Comparison of ENCODE assay signal across 8 mouse cellular contexts in the genomic region with DNA sequence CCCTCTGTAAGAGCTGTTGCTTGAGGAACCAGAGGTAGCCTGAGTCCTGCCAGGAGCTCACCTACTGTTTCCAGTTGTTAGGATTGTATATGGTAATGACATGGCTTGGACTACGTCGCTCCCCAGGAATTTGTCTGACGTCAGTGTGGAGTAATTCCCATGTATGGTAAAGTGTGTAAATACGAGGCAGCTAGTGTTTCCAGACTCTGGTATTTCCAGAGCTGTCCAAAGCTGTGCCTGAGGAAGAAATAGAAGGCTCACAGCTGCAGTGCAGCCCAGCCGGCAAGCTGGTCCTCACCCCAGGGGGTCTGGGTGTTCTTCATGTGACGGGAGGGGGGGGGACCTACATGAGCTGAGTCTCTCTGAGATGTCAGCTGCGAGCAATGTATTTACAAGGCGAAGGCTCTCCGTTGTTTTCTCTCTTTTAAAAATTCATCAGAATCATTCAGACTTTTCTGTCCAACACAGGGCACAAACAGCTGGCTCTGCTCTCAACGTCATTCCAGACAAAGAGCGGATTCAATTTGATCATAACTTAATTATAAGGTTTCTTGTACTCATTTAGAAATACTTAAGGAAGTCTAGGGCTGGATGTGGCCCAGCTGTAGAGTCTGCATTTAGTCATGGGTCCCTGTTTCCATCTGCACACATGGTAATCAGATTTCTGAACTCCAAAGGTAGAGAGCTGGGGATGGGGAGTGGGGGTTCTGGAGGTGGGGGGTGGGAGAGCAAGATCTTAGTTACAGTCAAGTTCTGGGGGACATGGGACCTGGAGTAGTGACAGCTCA. TPM values are rescaled to one million over a fixed set of nuclear protein-coding genes. Genes with fewer than 3 reads are reported as not detected.
DNase-seq lines count a peak whose midpoint lies in the region; ATAC-seq lines count a peak whose summit lies in the region.

No protein-coding gene starts in this region.

- peak; percentile 59 for ATAC-seq in forebrain, embryonic 15.5 days (replicated peaks)
- ATAC-seq in limb, embryonic 12.5 days (ENCODE audit: insufficient number of reproducible peaks, insufficient read depth, low FRiP score, low TSS enrichment, low read depth) = peak; percentile 90

- no peak overlapping the region for H3K4me2 ChIP-seq in forebrain, embryonic 15.5 days (replicated peaks)
- H3K4me2 ChIP-seq in limb, embryonic 12.5 days = peak overlapping the region; percentile 34

- intact Hi-C loops in left cerebral cortex, postnatal 4 days (cut with DNase I) = no loop called here
- intact Hi-C loops in left cerebral cortex, postnatal 36 days (cut with DNase I) = no loop called here

- DNase-seq in left cerebral cortex, postnatal 4 days = peak; percentile 19
- no peak for DNase-seq in left cerebral cortex, postnatal 36 days (ENCODE audit: low spot score in 2 of 2)
- DNase-seq in retina, embryonic 14.5 days (ENCODE audit: low spot score) = peak; percentile 40
- DNase-seq in frontal cortex, postnatal 14 days (ENCODE audit: low spot score in 2 of 2) = no peak
- DNase-seq in right cerebral cortex, adult 2 months (ENCODE audit: low spot score in 2 of 2) = no peak
- DNase-seq in T-cell, adult 2 months (ENCODE audit: low spot score) = no peak

- peak overlapping the region; percentile 53 for H3K27ac ChIP-seq in forebrain, embryonic 15.5 days (replicated peaks)
- H3K27ac ChIP-seq in limb, embryonic 12.5 days = peak overlapping the region; percentile 93

- H3K36me3 ChIP-seq in forebrain, embryonic 15.5 days = no peaks in the 10 kb centered on the region
- no peaks in the 10 kb centered on the region for H3K36me3 ChIP-seq in limb, embryonic 12.5 days

- no peaks in the 10 kb centered on the region for H3K27me3 ChIP-seq in forebrain, embryonic 15.5 days
- no peaks in the 10 kb centered on the region for H3K27me3 ChIP-seq in limb, embryonic 12.5 days

- H3K9me3 ChIP-seq in forebrain, embryonic 15.5 days = no peaks in the 10 kb centered on the region
- H3K9me3 ChIP-seq in limb, embryonic 12.5 days = no peaks in the 10 kb centered on the region

- no peak overlapping the region for H3K4me3 ChIP-seq in forebrain, embryonic 15.5 days
- H3K4me3 ChIP-seq in limb, embryonic 12.5 days (replicated peaks) = no peak overlapping the region

- 35% methylated on average over 11 of the region's 11 CpGs for WGBS in forebrain, embryonic 15.5 days
- 22% methylated on average over 11 of the region's 11 CpGs for WGBS in limb, embryonic 12.5 days

- H3K9ac ChIP-seq in forebrain, embryonic 15.5 days (replicated peaks) = no peak overlapping the region
- H3K9ac ChIP-seq in limb, embryonic 12.5 days (replicated peaks) = 0 out of 2 replicates have a peak overlapping the region, but pooled peaks have one; percentile 23

- H3K4me1 ChIP-seq in forebrain, embryonic 15.5 days = peaks cover 55% of the 10 kb centered on the region
- H3K4me1 ChIP-seq in limb, embryonic 12.5 days (replicated peaks) = peaks cover 75% of the 10 kb centered on the region

RNA-seq across cellular contexts. Expression of a gene that starts 12.2 kb away (rescaled TPM):
- total RNA-seq in left cerebral cortex, postnatal 4 days (2021) = 10 to 100 TPM; 31.2 to 32.8 TPM
- total RNA-seq in left cerebral cortex, postnatal 36 days (2021) = 100 to 1,000 TPM; 195 to 250 TPM
- 17.7 and 18.0 TPM in 2 replicates for polyA plus RNA-seq in forebrain, embryonic 15.5 days (2015; fragmentation: Nextera tagmentation; extraction: Ambion mirVana)
- 63.6 and 75.1 TPM in 2 replicates for polyA plus RNA-seq in limb, embryonic 12.5 days (2016; fragmentation: Nextera tagmentation; extraction: Ambion mirVana)

RNA-seq across cellular contexts. Expression of a gene that starts 33.8 kb away (rescaled TPM):
- total RNA-seq in left cerebral cortex, postnatal 4 days (2021) = 10 to 100 TPM; 11.2 to 12.9 TPM
- total RNA-seq in left cerebral cortex, postnatal 36 days (2021) = 10 to 100 TPM; 18.2 to 28.8 TPM
- 15.5 and 16.8 TPM in 2 replicates for polyA plus RNA-seq in forebrain, embryonic 15.5 days (2015; fragmentation: Nextera tagmentation; extraction: Ambion mirVana)
- 43.6 and 43.7 TPM in 2 replicates for polyA plus RNA-seq in limb, embryonic 12.5 days (2016; fragmentation: Nextera tagmentation; extraction: Ambion mirVana)

RNA-seq across cellular contexts. Expression of a gene that starts 47.1 kb away (rescaled TPM):
- not detected for total RNA-seq in left cerebral cortex, postnatal 4 days (2021)
- 1 to 10 TPM; 2.2 to 4.8 TPM for total RNA-seq in left cerebral cortex, postnatal 36 days (2021)
- 0.45 and 1.3 TPM in 2 replicates for polyA plus RNA-seq in forebrain, embryonic 15.5 days (2015; fragmentation: Nextera tagmentation; extraction: Ambion mirVana)
- 89.0 and 101 TPM in 2 replicates for polyA plus RNA-seq in limb, embryonic 12.5 days (2016; fragmentation: Nextera tagmentation; extraction: Ambion mirVana)

Comparison
In these comparisons a context has a peak if more than half of its experiments do, and no peak if none do; other contexts are left out.
1. DNase-seq: peak in left cerebral cortex, postnatal 4 days (single experiment) and retina, embryonic 14.5 days (single experiment); none in left cerebral cortex, postnatal 36 days (0 of 2), frontal cortex, postnatal 14 days (0 of 2), right cerebral cortex, adult 2 months (0 of 2) and T-cell, adult 2 months (single experiment).
2. RNA of a gene that starts 12.2 kb away (total RNA-seq): 195 to 250 TPM in left cerebral cortex, postnatal 36 days; 31.2 to 32.8 TPM in left cerebral cortex, postnatal 4 days; every median in the first group is over 4 times any median in the second.